Mouse (Mus musculus) stomach, postnatal 0 days (tissue): Measurements from ENCODE around the gene Lipc. TPM values are rescaled to one million over a fixed set of nuclear protein-coding genes. Genes with fewer than 3 reads are reported as not detected.

Source experiments
- ATAC-seq: fragments of 200-750 bp; cut with Nextera tagmentation; 2 replicates; pipeline ENCODE4 v1.8.0; 2017; ENCODE audit not compliant: low FRiP score, low TSS enrichment
- DNase-seq: peaks from one replicate; pipeline ENCODE4 v3.0.0-alpha.2; 2016; ENCODE audit warnings: low spot score
- H3K27ac ChIP-seq: fragments of 300-500 bp; sonication (generic); replicated peaks from 2 replicates; pipeline ENCODE4 v1.5.1; 2014; ENCODE audit warnings: mild to moderate bottlenecking, control low read depth
- H3K27me3 ChIP-seq: fragments of 300-500 bp; sonication (generic); 2 replicates; pipeline ENCODE4 v1.6.1; 2014; ENCODE audit warnings: low read length; ENCODE audit not compliant: control insufficient read depth, insufficient read depth
- H3K36me3 ChIP-seq: fragments of 300-500 bp; sonication (generic); 2 replicates; pipeline ENCODE4 v1.6.1; 2014; ENCODE audit warnings: low read length, mixed read lengths; ENCODE audit not compliant: control insufficient read depth, insufficient read depth
- H3K4me1 ChIP-seq: fragments of 300-500 bp; sonication (generic); replicated peaks from 2 replicates; pipeline ENCODE4 v1.6.1; 2014; ENCODE audit warnings: antibody characterized with exemption; ENCODE audit not compliant: control insufficient read depth, insufficient read depth
- H3K4me2 ChIP-seq: fragments of 300-500 bp; sonication (generic); replicated peaks from 2 replicates; pipeline ENCODE4 v1.6.1; 2014; ENCODE audit warnings: low read depth, mild to moderate bottlenecking, control low read depth, moderate library complexity
- H3K4me3 ChIP-seq: fragments of 300-500 bp; sonication (generic); 2 replicates; pipeline ENCODE4 v1.5.1; 2014; ENCODE audit warnings: low read depth, low read length, control low read depth
- H3K9ac ChIP-seq: fragments of 300-500 bp; sonication (generic); 2 replicates; pipeline ENCODE4 v1.6.1; 2014; ENCODE audit warnings: mild to moderate bottlenecking, low read length, control low read depth, mixed read lengths
- H3K9me3 ChIP-seq: fragments of 300-500 bp; sonication (generic); 2 replicates; pipeline ENCODE4 v1.6.1; 2016; ENCODE audit warnings: low read length; ENCODE audit not compliant: control insufficient read depth
- CTCF ChIP-seq: IDR thresholded peaks from 2 replicates; pipeline ENCODE4 v1.5.1; 2016; ENCODE audit warnings: antibody characterized with exemption, low read depth, mild to moderate bottlenecking, moderate library complexity
- EP300 ChIP-seq: optimal IDR thresholded peaks from 2 replicates; pipeline ENCODE3; 2016; ENCODE audit warnings: antibody characterized with exemption
- WGBS: fragments of 180-500 bp; shearing (Covaris S2); extraction: QIAGEN DNeasy Blood & Tissue Kit; methylation state at CpG from one replicate; pipeline ENCODE4 v1.1.7; 2014; 5-methylcytosine and 5-hydroxymethylcytosine counted together
- polyA plus RNA-seq: library from polyadenylated mRNA; unstranded; fragments of >200 nt; fragmentation: Nextera tagmentation; extraction: Ambion mirVana; gene quantifications from 2 replicates; pipeline ENCODE4 v1.2.1, GENCODE M21; 2015

Lipc gene
- polyA plus RNA-seq, 1 experiment from 2014 or later = 1.2 TPM

- no peaks in the 10 kb centered on the region for H3K27me3 ChIP-seq
- H3K4me1 ChIP-seq = no peaks in the 10 kb centered on the region
- 57% methylated on average over 14 of the region's 14 CpGs for WGBS
- DNase-seq = no peak
- no peak overlapping the region for H3K9ac ChIP-seq
- no peaks in the 10 kb centered on the region for H3K9me3 ChIP-seq
- no peaks in the 10 kb centered on the region for H3K36me3 ChIP-seq
- H3K4me3 ChIP-seq = no peak overlapping the region
- no peak for TF ChIP-seq CTCF
- H3K4me2 ChIP-seq = no peak overlapping the region
- no peak for ATAC-seq
- no peak overlapping the region for H3K27ac ChIP-seq
Measured at GRCm38 (mm10) chr9:70816701-70817305, 135.2 kb downstream of the Lipc start.

- no peak for TF ChIP-seq CTCF
- no peak for TF ChIP-seq EP300
- Histone ChIP-seq H3K9me3 (no peaks in the 10 kb centered on the region), H3K4me3 (no peak overlapping the region), H3K27ac (no peak overlapping the region), H3K4me2 (no peak overlapping the region), H3K27me3 (no peaks in the 10 kb centered on the region), H3K9ac (no peak overlapping the region), H3K36me3 (no peaks in the 10 kb centered on the region), H3K4me1 (no peaks in the 10 kb centered on the region)
- DNase-seq = no peak
- WGBS = 88% methylated on average over 12 of the region's 12 CpGs
- no peak for ATAC-seq
Measured at GRCm38 (mm10) chr9:70812551-70812950, 139.5 kb downstream of the Lipc start.

- H3K27ac ChIP-seq = no peak overlapping the region
- no peaks in the 10 kb centered on the region for H3K27me3 ChIP-seq
- no peak overlapping the region for H3K4me3 ChIP-seq
- ATAC-seq (no peak), DNase-seq (no peak)
- no peak overlapping the region for H3K4me2 ChIP-seq
- H3K4me1 ChIP-seq = no peaks in the 10 kb centered on the region
- TF ChIP-seq EP300 = no peak
- no peak for TF ChIP-seq CTCF
- no peak overlapping the region for H3K9ac ChIP-seq
- WGBS = 41% methylated on average over 9 of the region's 11 CpGs
- no peaks in the 10 kb centered on the region for H3K9me3 ChIP-seq
- no peaks in the 10 kb centered on the region for H3K36me3 ChIP-seq
Measured at GRCm38 (mm10) chr9:70807714-70808113, 144.3 kb downstream of the Lipc start.

DNA sequence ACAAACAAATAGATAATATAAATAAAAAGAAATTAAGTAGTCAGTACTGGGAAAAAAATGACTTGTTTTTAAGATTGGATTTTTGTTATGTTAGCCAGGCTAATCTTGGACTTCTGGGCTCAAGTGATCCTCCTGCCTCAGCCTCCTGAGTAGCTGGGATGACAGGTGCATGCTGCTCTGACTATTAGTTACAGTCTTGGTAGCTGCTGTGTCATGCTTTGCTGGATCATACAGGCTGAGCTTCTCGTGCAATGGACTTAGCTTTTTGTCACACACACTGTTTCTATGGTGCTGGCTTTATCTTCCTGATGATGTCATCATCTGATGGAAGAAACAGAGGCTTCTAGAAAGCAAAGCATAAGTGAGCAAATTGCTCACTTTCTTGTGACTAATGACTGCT, 146.0 kb downstream of the Lipc start:
- H3K9me3 ChIP-seq = no peaks in the 10 kb centered on the region
- TF ChIP-seq EP300 (no peak), CTCF (no peak)
- no peaks in the 10 kb centered on the region for H3K36me3 ChIP-seq
- H3K27ac ChIP-seq = no peak overlapping the region
- no peak overlapping the region for H3K9ac ChIP-seq
- ATAC-seq (peak; percentile 73; the same call in 1 of the 2 replicates), DNase-seq (no peak)
- WGBS = 38% methylated on average over 1 of the region's 1 CpGs
- no peak overlapping the region for H3K4me2 ChIP-seq
- no peaks in the 10 kb centered on the region for H3K4me1 ChIP-seq
- H3K27me3 ChIP-seq = no peaks in the 10 kb centered on the region
- no peak overlapping the region for H3K4me3 ChIP-seq

- Histone ChIP-seq H3K4me1 (no peaks in the 10 kb centered on the region), H3K4me2 (no peak overlapping the region), H3K4me3 (no peak overlapping the region), H3K9ac (no peak overlapping the region), H3K9me3 (no peaks in the 10 kb centered on the region), H3K27ac (no peak overlapping the region), H3K36me3 (no peaks in the 10 kb centered on the region), H3K27me3 (no peaks in the 10 kb centered on the region)
- no peak for ATAC-seq
- WGBS = 77% methylated on average over 3 of the region's 3 CpGs
- TF ChIP-seq CTCF = no peak
- no peak for TF ChIP-seq EP300
- DNase-seq = no peak
Measured at GRCm38 (mm10) chr9:70802816-70803215, 149.2 kb downstream of the Lipc start.

DNA sequence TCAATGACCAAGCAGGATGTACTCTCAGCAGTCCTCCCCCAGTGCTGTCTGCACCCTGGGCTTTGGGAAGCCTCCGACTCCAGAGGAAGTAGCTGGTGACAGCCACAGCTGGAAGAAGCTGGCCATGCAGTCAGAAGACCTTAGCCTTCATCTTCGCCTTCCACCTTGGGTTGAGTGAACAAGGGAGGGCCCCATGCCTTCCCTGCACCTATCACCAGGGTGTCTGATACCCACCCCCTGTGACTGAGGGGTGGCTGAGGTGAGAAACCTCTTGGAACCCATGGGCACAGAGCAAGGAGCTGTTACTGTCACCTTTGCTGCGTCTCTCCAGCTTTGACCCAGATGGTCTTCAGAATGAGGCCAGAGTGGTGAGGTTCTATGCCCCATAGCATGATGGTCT, 150.3 kb downstream of the Lipc start:
- Histone ChIP-seq H3K27me3 (no peaks in the 10 kb centered on the region), H3K4me3 (no peak overlapping the region), H3K4me2 (no peak overlapping the region), H3K36me3 (no peaks in the 10 kb centered on the region), H3K9me3 (no peaks in the 10 kb centered on the region), H3K27ac (no peak overlapping the region), H3K4me1 (no peaks in the 10 kb centered on the region), H3K9ac (no peak overlapping the region)
- no peak for ATAC-seq
- no peak for DNase-seq
- WGBS = 80% methylated on average over 3 of the region's 3 CpGs
- no peak for TF ChIP-seq CTCF
- TF ChIP-seq EP300 = no peak
